In genomic region chr15:12605239-12605993, GRCm38 (mm10) we compare ENCODE assay signal across 12 mouse cellular contexts.
DNase-seq lines count a peak whose midpoint lies in the region; ATAC-seq lines count a peak whose summit lies in the region.
"Had no signal": no experiment of that assay in that cellular context is flagged by ENCODE, and none has a peak within 500 bp of the region (broad histone marks: within the 10 kb centered on the region; RNA-seq: fewer than 3 reads in every experiment).

No protein-coding gene starts in this region.

- 85% methylated on average over 10 of the region's 10 CpGs for WGBS in forebrain, embryonic 12.5 days

- H3K4me1 ChIP-seq in forebrain, embryonic 12.5 days: no peaks in the 10 kb centered on the region

- no peaks in the 10 kb centered on the region for H3K9me3 ChIP-seq in forebrain, embryonic 12.5 days

- H3K27me3 ChIP-seq in forebrain, embryonic 12.5 days: no peaks in the 10 kb centered on the region

- no peak overlapping the region for H3K4me3 ChIP-seq in forebrain, embryonic 12.5 days (replicated peaks)
- H3K4me3 ChIP-seq: forebrain, embryonic 10.5 days; hindbrain, embryonic 10.5 days had no signal

- no peak overlapping the region for H3K4me2 ChIP-seq in forebrain, embryonic 12.5 days

- ATAC-seq in forebrain, embryonic 12.5 days (ENCODE audit: low FRiP score): no peak

- peak; percentile 21 to 36 for DNase-seq in heart, adult 18-20 months
- DNase-seq in heart, postnatal 25 days (ENCODE audit: low spot score): no peak
- peak; percentile 18 for DNase-seq in ovary, postnatal 14 days (ENCODE audit: low spot score)
- no peak for DNase-seq in ovary, postnatal 10 days (ENCODE audit: low spot score)
- peak; percentile 49 for DNase-seq in kidney, postnatal 10 days
- no peak for DNase-seq in thymus, postnatal 25 days
- no peak for DNase-seq in MN1 (ENCODE audit: low spot score)
- DNase-seq: cerebellum, postnatal 36 days; liver had no signal

- H3K36me3 ChIP-seq in forebrain, embryonic 12.5 days (replicated peaks): no peaks in the 10 kb centered on the region
- H3K36me3 ChIP-seq: forebrain, embryonic 10.5 days; hindbrain, embryonic 10.5 days had no signal

- intact Hi-C loops in heart, postnatal 25 days (cut with DNase I): no loop called here

- no peak overlapping the region for H3K27ac ChIP-seq in forebrain, embryonic 12.5 days
- H3K27ac ChIP-seq: forebrain, embryonic 10.5 days; hindbrain, embryonic 10.5 days had no signal

- H3K9ac ChIP-seq in forebrain, embryonic 12.5 days: no peak overlapping the region

Comparison
In these comparisons a context has a peak if more than half of its experiments do, and no peak if none do; other contexts are left out.
1. DNase-seq: peak in heart, adult 18-20 months (2 of 2), ovary, postnatal 14 days (single experiment) and kidney, postnatal 10 days (single experiment); none in heart, postnatal 25 days (single experiment), ovary, postnatal 10 days (single experiment), thymus, postnatal 25 days (single experiment) and MN1 (single experiment).